ENCODE assay signal across 10 mouse cellular contexts in the genomic region with DNA sequence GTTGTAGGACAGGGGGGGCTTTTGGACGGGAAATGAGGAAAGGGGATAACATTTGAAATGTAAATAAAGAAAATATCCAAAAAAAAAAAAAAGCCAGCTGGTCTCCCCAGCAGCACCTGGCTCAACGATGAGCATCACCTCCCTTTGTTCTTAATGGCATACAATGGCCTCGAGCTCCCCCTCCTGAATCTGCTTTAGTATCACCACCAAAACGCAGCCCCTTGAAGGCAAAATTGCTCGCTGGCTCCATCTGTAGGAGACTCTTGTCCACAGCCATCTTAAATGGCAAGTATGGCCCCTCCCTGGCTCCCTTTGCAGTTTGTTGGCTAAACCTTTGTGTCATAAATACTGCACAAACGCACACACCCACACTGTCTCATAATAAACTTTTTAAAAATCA. TPM values are rescaled to one million over a fixed set of nuclear protein-coding genes. Genes with fewer than 3 reads are reported as not detected.
DNase-seq lines count a peak whose midpoint lies in the region; ATAC-seq lines count a peak whose summit lies in the region.
"Had no signal": no experiment of that assay in that cellular context is flagged by ENCODE, and none has a peak within 500 bp of the region (broad histone marks: within the 10 kb centered on the region; RNA-seq: fewer than 3 reads in every experiment).

No protein-coding gene starts in this region.

- no peaks in the 10 kb centered on the region for H3K4me1 ChIP-seq in midbrain, embryonic 11.5 days (ENCODE audit: control insufficient read depth, insufficient read depth, low read length)
- no peaks in the 10 kb centered on the region for H3K4me1 ChIP-seq in midbrain, embryonic 15.5 days

- H3K4me2 ChIP-seq in midbrain, embryonic 11.5 days = no peak overlapping the region
- H3K4me2 ChIP-seq in midbrain, embryonic 15.5 days = no peak overlapping the region

- ATAC-seq in midbrain, embryonic 11.5 days (ENCODE audit: low FRiP score) = peak; percentile 48; the same call in 1 of the 2 replicates
- ATAC-seq in midbrain, embryonic 15.5 days (replicated peaks) = no peak
- peak; percentile 97 for ATAC-seq in megakaryocyte, adult 5-6 weeks (ENCODE audit: poor library complexity, severe bottlenecking)

- no peaks in the 10 kb centered on the region for H3K36me3 ChIP-seq in midbrain, embryonic 11.5 days (ENCODE audit: control insufficient read depth, insufficient read depth, low read length)
- no peaks in the 10 kb centered on the region for H3K36me3 ChIP-seq in midbrain, embryonic 15.5 days (replicated peaks)
- H3K36me3 ChIP-seq: G1E had no signal

- H3K27me3 ChIP-seq in midbrain, embryonic 11.5 days (ENCODE audit: control insufficient read depth, insufficient read depth, low read length) = no peaks in the 10 kb centered on the region
- no peaks in the 10 kb centered on the region for H3K27me3 ChIP-seq in midbrain, embryonic 15.5 days (replicated peaks)

- WGBS in midbrain, embryonic 11.5 days = 18% methylated on average over 6 of the region's 6 CpGs
- 16% methylated on average over 6 of the region's 6 CpGs for WGBS in midbrain, embryonic 15.5 days

- no peaks in the 10 kb centered on the region for H3K9me3 ChIP-seq in midbrain, embryonic 11.5 days (ENCODE audit: control insufficient read depth, low read length)
- no peaks in the 10 kb centered on the region for H3K9me3 ChIP-seq in midbrain, embryonic 15.5 days

- no peak overlapping the region for H3K27ac ChIP-seq in midbrain, embryonic 11.5 days (ENCODE audit: low read depth, low read length)
- H3K27ac ChIP-seq in midbrain, embryonic 15.5 days = no peak overlapping the region

- intact Hi-C loops in heart, postnatal 10 days (cut with DNase I) = no loop called here

- H3K9ac ChIP-seq in midbrain, embryonic 11.5 days (ENCODE audit: low read length) = no peak overlapping the region
- no peak overlapping the region for H3K9ac ChIP-seq in midbrain, embryonic 15.5 days

- peak; percentile 73 to 84 for DNase-seq in cerebellum, postnatal 14 days
- no peak for DNase-seq in cerebellum, adult 18-20 months
- peak; percentile 91 for DNase-seq in midbrain, embryonic 11.5 days (ENCODE audit: low spot score, missing footprints)
- DNase-seq in heart, postnatal 10 days = peak; percentile 18 to 30
- peak; percentile 60 to 73 for DNase-seq in thymus, adult 18-20 months
- DNase-seq in urinary bladder, postnatal 10 days (ENCODE audit: low spot score) = no peak

- no peak overlapping the region for H3K4me3 ChIP-seq in midbrain, embryonic 11.5 days (ENCODE audit: low read depth, low read length)
- no peak overlapping the region for H3K4me3 ChIP-seq in midbrain, embryonic 15.5 days

RNA-seq across cellular contexts. Expression of a gene that starts 17.2 kb away (rescaled TPM):
- polyA plus RNA-seq in midbrain, embryonic 11.5 days (2014; fragmentation: Nextera tagmentation; extraction: Ambion mirVana) = 0.87 and 0.95 TPM in 2 replicates
- polyA plus RNA-seq in midbrain, embryonic 15.5 days (2015; fragmentation: Nextera tagmentation; extraction: Ambion mirVana) = 0.72 and 1.5 TPM in 2 replicates
- 1 to 10 TPM; 1.8 to 2.3 TPM for total RNA-seq in heart, postnatal 10 days (2021)
- 528 and 600 TPM in 2 replicates for total RNA-seq in megakaryocyte, adult 5-6 weeks (2015)
- total RNA-seq in megakaryocyte, adult 5-6 weeks (2017) = 243 and 278 TPM in 2 replicates
- total RNA-seq: G1E had no signal
- polyA plus RNA-seq: G1E had no signal

RNA-seq across cellular contexts. Expression of a gene that starts 46.1 kb away (rescaled TPM):
- not detected in 2 replicates for polyA plus RNA-seq in midbrain, embryonic 11.5 days (2014; fragmentation: Nextera tagmentation; extraction: Ambion mirVana)
- polyA plus RNA-seq in midbrain, embryonic 15.5 days (2015; fragmentation: Nextera tagmentation; extraction: Ambion mirVana) = not detected in 2 replicates
- total RNA-seq in heart, postnatal 10 days (2021) = under 1 TPM in 1 of 2 experiments, not detected in 1; 0.29 TPM
- 13.4 and 16.1 TPM in 2 replicates for total RNA-seq in megakaryocyte, adult 5-6 weeks (2015)
- total RNA-seq in megakaryocyte, adult 5-6 weeks (2017) = 9.3 and 17.3 TPM in 2 replicates
- polyA plus RNA-seq: G1E; heart, embryonic 14.5 days had no signal

Comparison
In these comparisons a context has a peak if more than half of its experiments do, and no peak if none do; other contexts are left out.
1. DNase-seq: peak in cerebellum, postnatal 14 days (2 of 2), midbrain, embryonic 11.5 days (single experiment), heart, postnatal 10 days (2 of 2) and thymus, adult 18-20 months (2 of 2); none in cerebellum, adult 18-20 months (0 of 2) and urinary bladder, postnatal 10 days (single experiment).
2. RNA of a gene that starts 17.2 kb away (total RNA-seq): 243 to 600 TPM in megakaryocyte, adult 5-6 weeks; 1.8 to 2.3 TPM in heart, postnatal 10 days; every median in the first group is over 10 times any median in the second.
3. RNA of a gene that starts 46.1 kb away (total RNA-seq): 9.3 to 17.3 TPM in megakaryocyte, adult 5-6 weeks; 0.29 TPM in heart, postnatal 10 days; every median in the first group is over 4 times any median in the second.